Mouse (Mus musculus): ENCODE data around the gene Vmn2r10.
A peak's percentile ranks its signal among the peaks of the same experiment; 100 is the strongest.
"Not testable (repeated sequence)": the region's sequence is repeated elsewhere in the genome, so short reads cannot be mapped to it uniquely, and the experiment has no call there.

Vmn2r10 gene

DNA sequence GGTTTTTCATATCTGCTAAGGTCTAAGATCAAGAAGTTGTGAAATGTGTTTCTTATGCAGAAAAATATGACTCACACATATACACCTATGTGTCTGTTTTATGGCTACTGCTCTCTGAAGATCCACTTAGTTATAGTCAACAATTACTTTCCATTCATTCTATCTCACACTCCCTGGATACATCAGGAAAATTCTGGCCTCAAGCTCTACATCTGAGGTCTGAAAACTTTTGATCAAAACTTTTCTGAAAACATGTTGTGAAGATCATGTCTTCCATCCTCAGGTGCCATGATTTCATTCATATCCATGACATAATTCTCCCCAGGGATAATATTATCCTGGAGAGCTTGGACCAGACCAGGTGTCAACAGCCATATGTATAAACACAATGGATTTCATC is at the start of gene Vmn2r10:
Gene Vmn2r10, minus strand, starts transcription at position 101 of the 400 bp plus-strand sequence.
- not testable (repeated sequence) for DNase-seq

DNA sequence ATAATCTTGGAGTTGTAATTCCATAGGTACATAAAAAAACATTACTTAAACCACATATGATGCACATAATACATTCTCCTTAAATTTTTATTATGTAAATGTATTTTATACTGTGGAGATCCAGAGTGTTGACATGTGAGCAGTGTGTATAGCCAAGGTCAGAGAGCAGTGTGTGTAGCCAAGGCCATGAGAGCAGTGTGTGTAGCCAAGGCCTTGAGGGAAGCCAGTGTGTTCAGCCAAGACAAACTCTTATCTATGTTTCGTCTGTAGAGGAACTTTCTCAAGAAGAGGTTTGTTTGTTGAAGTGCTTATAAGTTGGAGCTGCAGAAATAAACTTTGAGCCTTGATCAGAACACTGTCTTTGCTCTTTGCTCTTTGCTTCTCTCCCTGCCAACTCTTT is 49.0 kb upstream of the Vmn2r10 start:
- no peak for DNase-seq

DNA sequence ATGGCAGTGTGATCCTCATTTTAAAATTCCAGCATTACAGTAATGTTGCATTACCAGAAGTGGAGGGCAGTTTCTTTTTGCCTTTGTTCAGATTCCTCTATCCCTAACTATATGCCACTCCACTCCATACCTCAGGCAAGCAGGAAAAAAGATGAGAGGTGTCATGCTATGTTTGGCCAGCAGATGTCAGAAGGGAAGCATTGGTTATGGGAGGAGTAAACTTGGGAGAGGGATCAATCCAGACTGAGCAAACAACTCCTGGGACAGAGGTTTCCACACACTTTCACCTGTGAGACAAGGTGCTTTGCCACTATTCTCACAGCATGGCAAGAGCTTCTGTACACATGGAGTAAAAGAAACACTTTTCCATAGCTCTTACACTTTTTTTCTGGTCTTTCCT is 26.3 kb upstream of the Vmn2r10 start:
- peak; percentile 0 for DNase-seq

DNA sequence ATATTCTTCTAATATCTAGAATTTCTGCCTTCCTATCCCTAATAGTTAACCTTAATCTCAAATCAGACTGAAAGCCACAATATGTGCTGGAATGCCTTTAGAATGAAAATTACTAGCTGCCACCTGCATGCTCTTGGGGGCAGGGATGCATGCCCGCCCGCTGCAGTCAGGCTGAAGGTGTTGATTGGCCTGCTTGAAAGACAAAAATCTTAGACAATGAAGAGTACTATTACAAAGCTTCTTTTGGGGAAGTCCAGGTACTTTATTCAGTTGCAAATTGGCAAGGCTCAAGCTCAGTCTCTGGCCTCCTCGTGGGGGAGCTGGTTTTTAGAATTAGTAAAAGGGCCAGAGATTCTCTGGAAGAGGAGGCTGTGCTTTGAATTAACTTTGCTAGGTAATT is 17.4 kb downstream of the Vmn2r10 start:
- DNase-seq, result no peak

Data from embryo, embryonic 11 days (tissue).